16 mouse cellular contexts compared by ENCODE assay signal in genomic region chr19:23970374-23970773, GRCm38 (mm10).
"Had no signal": no experiment of that assay in that cellular context is flagged by ENCODE, and none has a peak within 500 bp of the region (broad histone marks: within the 10 kb centered on the region; RNA-seq: fewer than 3 reads in every experiment).

No protein-coding gene starts in this region.

- DNase-seq: kidney, postnatal 4 days; liver; liver, embryonic 13.5 days; liver, postnatal 0 days; lung, postnatal 14 days; retina, postnatal 1 day; right cerebral cortex, postnatal 4 days; thymus, postnatal 36 days had no signal

- H3K36me3 ChIP-seq: limb, embryonic 12.5 days; liver, embryonic 13.5 days; lung, embryonic 15.5 days had no signal

- H3K4me3 ChIP-seq: layer of hippocampus, adult 2 months; limb, embryonic 12.5 days; liver, embryonic 13.5 days; lung, embryonic 15.5 days; megakaryocyte, embryonic 14.5 days; midbrain, embryonic 12.5 days; neural tube, embryonic 13.5 days had no signal

- H3K9me3 ChIP-seq: limb, embryonic 12.5 days; liver, embryonic 13.5 days; lung, embryonic 15.5 days; megakaryocyte, embryonic 14.5 days; midbrain, embryonic 12.5 days had no signal

- H3K4me1 ChIP-seq: liver, embryonic 13.5 days; megakaryocyte, embryonic 14.5 days; midbrain, embryonic 12.5 days had no signal

- H3K4me2 ChIP-seq: limb, embryonic 12.5 days; liver, embryonic 13.5 days; lung, embryonic 15.5 days; midbrain, embryonic 12.5 days; neural tube, embryonic 13.5 days had no signal

- H3K27ac ChIP-seq: layer of hippocampus, adult 2 months; limb, embryonic 12.5 days; liver, embryonic 13.5 days; lung, embryonic 15.5 days; macrophage; midbrain, embryonic 12.5 days; neural tube, embryonic 13.5 days had no signal

- H3K9ac ChIP-seq: limb, embryonic 12.5 days; liver, embryonic 13.5 days; liver, postnatal 0 days; lung, embryonic 15.5 days; midbrain, embryonic 12.5 days; neural tube, embryonic 13.5 days had no signal

- ATAC-seq: liver, postnatal 0 days; midbrain, embryonic 16.5 days had no signal

- H3K27me3 ChIP-seq: limb, embryonic 12.5 days; liver, embryonic 13.5 days; lung, embryonic 15.5 days; midbrain, embryonic 12.5 days; neural tube, embryonic 13.5 days had no signal
